Mouse (Mus musculus) lung, embryonic 14.5 days (tissue): Measurements from ENCODE around the gene Harbi1. TPM values are rescaled to one million over a fixed set of nuclear protein-coding genes. Genes with fewer than 3 reads are reported as not detected.

Experiments used
- ATAC-seq: fragments of 200-750 bp; cut with Nextera tagmentation; 2 replicates; pipeline ENCODE4 v1.8.0; 2017; ENCODE audit warnings: mild to moderate bottlenecking, moderate TSS enrichment, moderate library complexity; ENCODE audit not compliant: insufficient read depth
- DNase-seq: peaks from one replicate; pipeline ENCODE4 v3.0.0-alpha.2; 2015
- H3K27ac ChIP-seq: fragments of 300-500 bp; sonication (generic); 2 replicates; pipeline ENCODE4 v1.5.1; 2014; ENCODE audit warnings: low read depth, mild to moderate bottlenecking, moderate library complexity
- H3K27me3 ChIP-seq: fragments of 300-500 bp; sonication (generic); 2 replicates; pipeline ENCODE4 v1.6.1; 2014; ENCODE audit warnings: low read length, control low read depth; ENCODE audit not compliant: insufficient read depth
- H3K36me3 ChIP-seq: fragments of 300-500 bp; sonication (generic); 2 replicates; pipeline ENCODE4 v1.6.1; 2014; ENCODE audit warnings: control low read depth; ENCODE audit not compliant: insufficient read depth
- H3K4me1 ChIP-seq: fragments of 300-500 bp; sonication (generic); 2 replicates; pipeline ENCODE4 v1.6.1; 2014; ENCODE audit warnings: antibody characterized with exemption, control low read depth; ENCODE audit not compliant: insufficient read depth
- H3K4me2 ChIP-seq: fragments of 300-500 bp; sonication (generic); 2 replicates; pipeline ENCODE4 v1.6.1; 2014; ENCODE audit warnings: mild to moderate bottlenecking
- H3K4me3 ChIP-seq: fragments of 300-500 bp; sonication (generic); 2 replicates; pipeline ENCODE4 v1.5.1; 2014; ENCODE audit warnings: low read depth, low read length
- H3K9ac ChIP-seq: fragments of 300-500 bp; sonication (generic); 2 replicates; pipeline ENCODE4 v1.6.1; 2014
- H3K9me3 ChIP-seq: fragments of 300-500 bp; sonication (generic); 2 replicates; pipeline ENCODE4 v1.6.1; 2016; ENCODE audit warnings: low read depth, low read length, control low read depth
- CTCF ChIP-seq: IDR thresholded peaks from 2 replicates; pipeline ENCODE4 v1.5.1; 2016; ENCODE audit warnings: antibody characterized with exemption, low read depth
- WGBS: fragments of 180-500 bp; shearing (Covaris S2); extraction: QIAGEN DNeasy Blood & Tissue Kit; methylation state at CpG from one replicate; pipeline ENCODE4 v1.1.7; 2014; 5-methylcytosine and 5-hydroxymethylcytosine counted together
- polyA plus RNA-seq: library from polyadenylated mRNA; unstranded; fragments of >200 nt; fragmentation: Nextera tagmentation; extraction: Ambion mirVana; gene quantifications from 2 replicates; pipeline ENCODE4 v1.2.1, GENCODE M21; 2014

The Harbi1 gene
- polyA plus RNA-seq, 1 experiment from 2014 or later = 15.8 TPM

GRCm38 (mm10) chr2:91695436-91696224 is 15.0 kb upstream of the Harbi1 start:
- no peaks in the 10 kb centered on the region for H3K9me3 ChIP-seq
- H3K36me3 ChIP-seq = peaks cover 8% of the 10 kb centered on the region
- DNase-seq (no peak), ATAC-seq (no peak)
- no peak overlapping the region for H3K4me3 ChIP-seq
- no peak overlapping the region for H3K4me2 ChIP-seq
- no peak overlapping the region for H3K9ac ChIP-seq
- no peaks in the 10 kb centered on the region for H3K27me3 ChIP-seq
- H3K4me1 ChIP-seq = no peaks in the 10 kb centered on the region
- WGBS = 84% methylated on average over 10 of the region's 10 CpGs
- H3K27ac ChIP-seq = no peak overlapping the region
- TF ChIP-seq CTCF = no peak

- Histone ChIP-seq H3K9me3 (no peaks in the 10 kb centered on the region), H3K27ac (no peak overlapping the region), H3K4me2 (no peak overlapping the region), H3K27me3 (no peaks in the 10 kb centered on the region), H3K36me3 (peaks cover 8% of the 10 kb centered on the region), H3K4me1 (no peaks in the 10 kb centered on the region), H3K4me3 (no peak overlapping the region), H3K9ac (no peak overlapping the region)
- 79% methylated on average over 1 of the region's 1 CpGs for WGBS
- no peak for TF ChIP-seq CTCF
- ATAC-seq (no peak), DNase-seq (no peak)
These were observed 14.4 kb upstream of the Harbi1 start for GRCm38 (mm10) chr2:91696225-91696590.

GRCm38 (mm10) chr2:91699225-91699624 is 11.4 kb upstream of the Harbi1 start:
- DNase-seq (no peak), ATAC-seq (no peak)
- Histone ChIP-seq H3K4me1 (no peaks in the 10 kb centered on the region), H3K27me3 (no peaks in the 10 kb centered on the region), H3K36me3 (no peaks in the 10 kb centered on the region; the same call in 1 of the 2 replicates), H3K9ac (no peak overlapping the region), H3K27ac (no peak overlapping the region), H3K9me3 (no peaks in the 10 kb centered on the region), H3K4me3 (no peak overlapping the region), H3K4me2 (no peak overlapping the region)
- TF ChIP-seq CTCF = no peak
- WGBS = 68% methylated on average over 1 of the region's 1 CpGs

GRCm38 (mm10) chr2:91701366-91701765 is 9.3 kb upstream of the Harbi1 start:
- DNase-seq (no peak), ATAC-seq (no peak)
- Histone ChIP-seq H3K4me2 (no peak overlapping the region), H3K27ac (no peak overlapping the region), H3K27me3 (no peaks in the 10 kb centered on the region), H3K4me3 (no peak overlapping the region), H3K9ac (no peak overlapping the region), H3K4me1 (no peaks in the 10 kb centered on the region), H3K9me3 (no peaks in the 10 kb centered on the region), H3K36me3 (no peaks in the 10 kb centered on the region)
- TF ChIP-seq CTCF = no peak
- WGBS = 97% methylated on average over 2 of the region's 2 CpGs

GRCm38 (mm10) chr2:91705736-91706135 is 4.9 kb upstream of the Harbi1 start:
- 75% methylated on average over 6 of the region's 6 CpGs for WGBS
- Histone ChIP-seq H3K27me3 (no peaks in the 10 kb centered on the region), H3K4me1 (0 out of 2 replicates have a peak, but pooled peaks cover 3% of the 10 kb centered on the region), H3K9ac (no peak overlapping the region), H3K27ac (no peak overlapping the region), H3K4me2 (no peak overlapping the region), H3K36me3 (no peaks in the 10 kb centered on the region), H3K9me3 (no peaks in the 10 kb centered on the region), H3K4me3 (no peak overlapping the region)
- TF ChIP-seq CTCF = no peak
- DNase-seq (no peak), ATAC-seq (no peak)

GRCm38 (mm10) chr2:91706456-91706855 is 4.2 kb upstream of the Harbi1 start:
- Histone ChIP-seq H3K4me3 (no peak overlapping the region), H3K27ac (no peak overlapping the region), H3K4me2 (no peak overlapping the region), H3K36me3 (no peaks in the 10 kb centered on the region), H3K4me1 (peaks cover 4% of the 10 kb centered on the region; the same call in 1 of the 2 replicates), H3K9ac (no peak overlapping the region), H3K9me3 (no peaks in the 10 kb centered on the region), H3K27me3 (no peaks in the 10 kb centered on the region)
- DNase-seq (no peak), ATAC-seq (no peak)
- no peak for TF ChIP-seq CTCF

- ATAC-seq = no peak
- DNase-seq = no peak
- WGBS = 89% methylated on average over 6 of the region's 6 CpGs
- no peak overlapping the region for H3K4me3 ChIP-seq
- H3K36me3 ChIP-seq = no peaks in the 10 kb centered on the region
- no peaks in the 10 kb centered on the region for H3K9me3 ChIP-seq
- TF ChIP-seq CTCF = no peak
- H3K4me2 ChIP-seq = no peak overlapping the region
- peaks cover 7% of the 10 kb centered on the region; the same call in 1 of the 2 replicates for H3K4me1 ChIP-seq
- H3K9ac ChIP-seq = no peak overlapping the region
- no peaks in the 10 kb centered on the region for H3K27me3 ChIP-seq
- no peak overlapping the region for H3K27ac ChIP-seq
These were observed 2.3 kb upstream of the Harbi1 start for GRCm38 (mm10) chr2:91708361-91708760.
